Mouse (Mus musculus): ENCODE data around the gene Numbl.
"Not testable (repeated sequence)": the region's sequence is repeated elsewhere in the genome, so short reads cannot be mapped to it uniquely, and the experiment has no call there.

Numbl gene

GRCm38 (mm10) chr7:27258205-27258899, at the start of gene Numbl:
Gene Numbl (plus strand): TSS chr7:27258433.
- peak; percentile 37 for DNase-seq (ENCODE audit: extremely low spot score, low read depth, low spot score)

GRCm38 (mm10) chr7:27212626-27213025, 45.6 kb upstream of the Numbl start:
- no peak for DNase-seq (ENCODE audit: extremely low spot score, low read depth, low spot score)

- DNase-seq (ENCODE audit: extremely low spot score, low read depth, low spot score) = no peak
Measured at GRCm38 (mm10) chr7:27218586-27218985, 39.6 kb upstream of the Numbl start.

- no peak for DNase-seq (ENCODE audit: extremely low spot score, low read depth, low spot score)
Measured at GRCm38 (mm10) chr7:27219937-27220336, 38.3 kb upstream of the Numbl start.

- DNase-seq (ENCODE audit: extremely low spot score, low read depth, low spot score) = no peak
Measured at GRCm38 (mm10) chr7:27221939-27222338, 36.3 kb upstream of the Numbl start.

- DNase-seq (ENCODE audit: extremely low spot score, low read depth, low spot score) = no peak
Measured at GRCm38 (mm10) chr7:27222538-27222937, 35.7 kb upstream of the Numbl start.

GRCm38 (mm10) chr7:27224877-27225575, 33.2 kb upstream of the Numbl start:
- DNase-seq (ENCODE audit: extremely low spot score, low read depth, low spot score) = no peak

GRCm38 (mm10) chr7:27227276-27227675, 31.0 kb upstream of the Numbl start:
- DNase-seq (ENCODE audit: extremely low spot score, low read depth, low spot score) = no peak

GRCm38 (mm10) chr7:27227676-27228075, 30.6 kb upstream of the Numbl start:
- DNase-seq (ENCODE audit: extremely low spot score, low read depth, low spot score) = no peak

- DNase-seq (ENCODE audit: extremely low spot score, low read depth, low spot score) = peak; percentile 82
Measured at GRCm38 (mm10) chr7:27228281-27228821, 29.9 kb upstream of the Numbl start, which contains the start of gene Itpkc. Gene Itpkc (minus strand): TSS chr7:27228661.

- DNase-seq (ENCODE audit: extremely low spot score, low read depth, low spot score) = no peak
Measured at GRCm38 (mm10) chr7:27228865-27229264, 29.4 kb upstream of the Numbl start.

- DNase-seq (ENCODE audit: extremely low spot score, low read depth, low spot score) = no peak
Measured at GRCm38 (mm10) chr7:27230781-27231180, 27.5 kb upstream of the Numbl start.

GRCm38 (mm10) chr7:27231693-27232331, 26.4 kb upstream of the Numbl start:
- no peak for DNase-seq (ENCODE audit: extremely low spot score, low read depth, low spot score)

GRCm38 (mm10) chr7:27232781-27233281, 25.4 kb upstream of the Numbl start, which contains the start of gene Coq8b:
Gene Coq8b (plus strand): TSS chr7:27233023.
- peak; percentile 83 for DNase-seq (ENCODE audit: extremely low spot score, low read depth, low spot score)

- DNase-seq (ENCODE audit: extremely low spot score, low read depth, low spot score) = no peak
Measured at GRCm38 (mm10) chr7:27233300-27233699, 24.9 kb upstream of the Numbl start.

GRCm38 (mm10) chr7:27235726-27236125, 22.5 kb upstream of the Numbl start:
- no peak for DNase-seq (ENCODE audit: extremely low spot score, low read depth, low spot score)

GRCm38 (mm10) chr7:27237527-27237926, 20.7 kb upstream of the Numbl start:
- DNase-seq (ENCODE audit: extremely low spot score, low read depth, low spot score) = no peak

- DNase-seq (ENCODE audit: extremely low spot score, low read depth, low spot score) = no peak
Measured at GRCm38 (mm10) chr7:27238568-27238967, 19.7 kb upstream of the Numbl start.

GRCm38 (mm10) chr7:27243211-27243610, 15.0 kb upstream of the Numbl start:
- DNase-seq (ENCODE audit: extremely low spot score, low read depth, low spot score) = no peak

GRCm38 (mm10) chr7:27244088-27244487, 14.1 kb upstream of the Numbl start:
- DNase-seq (ENCODE audit: extremely low spot score, low read depth, low spot score) = not testable (repeated sequence)

- DNase-seq (ENCODE audit: extremely low spot score, low read depth, low spot score) = no peak
Measured at GRCm38 (mm10) chr7:27249146-27249545, 9.1 kb upstream of the Numbl start.

Measured in hindlimb bud, embryonic 11.5 days (tissue).